Mouse (Mus musculus): ENCODE data around the gene Rin3. TPM values are rescaled to one million over a fixed set of nuclear protein-coding genes. Genes with fewer than 3 reads are reported as not detected.

Gene Rin3
- polyA plus RNA-seq, 1 experiment from 2014 or later: 4.8 TPM

DNA sequence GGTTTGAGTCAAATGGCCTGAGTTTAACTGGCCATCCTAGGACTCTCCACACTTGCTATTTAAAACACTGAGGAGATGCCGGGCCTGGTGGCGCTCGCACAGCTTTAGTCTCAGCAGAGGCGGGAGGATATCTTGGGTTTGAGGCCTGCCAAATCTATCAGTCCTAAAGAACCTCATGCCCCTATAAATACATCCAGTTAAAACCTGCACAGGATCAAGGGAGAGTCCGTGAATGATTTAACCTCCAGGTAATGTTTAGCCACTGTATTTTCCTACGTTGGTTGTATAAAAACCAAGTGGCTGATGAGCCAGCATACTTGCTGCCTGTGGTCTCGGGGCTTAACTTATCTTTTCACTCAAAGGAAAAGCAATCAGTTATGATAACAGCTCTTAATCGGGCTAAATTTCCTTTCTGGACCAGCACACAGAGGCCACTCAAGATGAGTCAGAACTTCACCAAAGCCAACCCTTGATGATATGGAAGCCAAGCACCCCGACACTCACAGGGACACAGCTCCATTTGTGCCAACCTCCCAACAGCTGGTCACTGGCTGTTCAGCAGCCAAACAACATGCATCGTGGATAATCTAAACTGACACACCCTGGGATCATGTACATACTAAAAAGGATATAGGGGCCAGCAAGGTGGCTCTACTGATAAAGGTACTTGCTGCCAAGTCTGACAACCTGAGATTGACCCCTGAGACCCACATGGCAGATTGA lies 137.5 kb downstream of the Rin3 start:
- H3K9ac ChIP-seq (ENCODE audit: low read length): no peak overlapping the region
- 91% methylated on average over 10 of the region's 10 CpGs for WGBS
- no peak overlapping the region for H3K27ac ChIP-seq (ENCODE audit: low read depth, low read length)
- H3K4me2 ChIP-seq: no peak overlapping the region
- DNase-seq (ENCODE audit: low spot score, missing footprints): no peak
- no peaks in the 10 kb centered on the region for H3K27me3 ChIP-seq (ENCODE audit: control insufficient read depth, insufficient read depth, low read length)
- H3K4me3 ChIP-seq (ENCODE audit: low read depth, low read length): no peak overlapping the region
- no peaks in the 10 kb centered on the region for H3K9me3 ChIP-seq (ENCODE audit: control insufficient read depth, low read length)
- no peaks in the 10 kb centered on the region for H3K36me3 ChIP-seq (ENCODE audit: control insufficient read depth, insufficient read depth, low read length)
- peaks cover 3% of the 10 kb centered on the region; the same call in 1 of the 2 replicates for H3K4me1 ChIP-seq (ENCODE audit: control insufficient read depth, insufficient read depth, low read length)
- no peak for ATAC-seq (ENCODE audit: low FRiP score)

DNA sequence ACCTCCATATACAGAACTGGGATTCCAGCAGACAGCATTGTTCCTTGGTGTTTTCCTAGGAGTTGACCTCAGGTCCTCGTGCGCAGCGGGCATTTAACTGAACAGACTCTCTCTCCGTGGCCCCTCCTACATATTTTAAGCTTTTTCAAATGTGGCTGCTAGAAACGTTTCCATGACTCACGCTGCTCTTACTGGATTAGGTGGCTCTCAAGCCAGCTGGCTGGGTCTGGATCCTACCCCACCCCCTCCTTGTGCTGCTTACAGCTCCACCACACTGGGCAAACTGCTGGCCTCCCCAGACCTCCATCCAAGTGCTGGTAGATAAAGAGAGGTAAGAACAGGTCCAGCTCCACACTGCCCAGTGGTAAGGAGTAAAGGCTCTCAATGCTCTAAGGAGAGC lies 139.2 kb downstream of the Rin3 start:
- no peak for DNase-seq (ENCODE audit: low spot score, missing footprints)

DNA sequence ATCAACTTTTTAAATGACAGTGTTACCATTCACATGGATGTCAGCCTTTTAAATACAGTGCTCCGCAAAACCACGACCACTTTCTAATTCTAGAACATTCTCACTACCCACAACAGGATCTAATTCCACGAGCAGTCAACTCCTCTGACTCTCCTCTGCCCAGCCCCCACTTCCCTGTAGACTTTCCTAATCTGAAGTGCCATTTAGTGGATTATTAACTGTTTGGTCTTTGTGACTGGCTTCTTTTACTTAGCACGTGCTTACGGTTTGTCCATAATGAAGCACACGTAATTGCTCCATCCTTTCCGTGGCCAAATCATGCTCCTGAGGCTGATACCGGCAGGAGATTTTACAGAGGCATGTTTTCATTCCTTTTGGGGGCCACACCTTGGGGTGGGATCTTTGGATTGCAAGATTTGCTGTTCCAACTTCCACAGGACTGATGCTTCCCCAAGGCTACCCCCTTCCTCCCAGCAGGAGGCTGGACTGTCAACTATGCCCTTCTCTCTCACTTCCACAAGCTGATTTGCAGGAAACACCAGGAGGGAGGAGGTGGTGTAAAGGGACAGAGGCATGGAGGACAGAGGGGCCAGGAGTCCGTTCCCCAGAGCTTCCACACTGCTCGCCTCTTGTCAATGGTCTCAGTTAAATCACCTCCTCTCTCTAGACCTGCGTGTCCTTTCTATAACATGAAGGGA lies 139.9 kb downstream of the Rin3 start:
- Histone ChIP-seq H3K36me3 (ENCODE audit: control insufficient read depth, insufficient read depth, low read length) (no peaks in the 10 kb centered on the region), H3K9me3 (ENCODE audit: control insufficient read depth, low read length) (no peaks in the 10 kb centered on the region), H3K9ac (ENCODE audit: low read length) (no peak overlapping the region), H3K4me3 (ENCODE audit: low read depth, low read length) (no peak overlapping the region), H3K27ac (ENCODE audit: low read depth, low read length) (no peak overlapping the region), H3K4me2 (no peak overlapping the region), H3K27me3 (ENCODE audit: control insufficient read depth, insufficient read depth, low read length) (no peaks in the 10 kb centered on the region), H3K4me1 (ENCODE audit: control insufficient read depth, insufficient read depth, low read length) (peaks cover 3% of the 10 kb centered on the region; the same call in 1 of the 2 replicates)
- WGBS: 90% methylated on average over 11 of the region's 11 CpGs
- ATAC-seq (ENCODE audit: low FRiP score) (no peak), DNase-seq (ENCODE audit: low spot score, missing footprints) (no peak)

More for the DNA sequence above, 139.2 kb downstream of the Rin3 start:
- no peak for ATAC-seq (ENCODE audit: low FRiP score)
- Histone ChIP-seq H3K27ac (ENCODE audit: low read depth, low read length) (no peak overlapping the region), H3K4me3 (ENCODE audit: low read depth, low read length) (no peak overlapping the region), H3K9ac (ENCODE audit: low read length) (no peak overlapping the region), H3K27me3 (ENCODE audit: control insufficient read depth, insufficient read depth, low read length) (no peaks in the 10 kb centered on the region), H3K9me3 (ENCODE audit: control insufficient read depth, low read length) (no peaks in the 10 kb centered on the region), H3K36me3 (ENCODE audit: control insufficient read depth, insufficient read depth, low read length) (no peaks in the 10 kb centered on the region), H3K4me2 (no peak overlapping the region), H3K4me1 (ENCODE audit: control insufficient read depth, insufficient read depth, low read length) (peaks cover 3% of the 10 kb centered on the region; the same call in 1 of the 2 replicates)
- 85% methylated on average over 6 of the region's 6 CpGs for WGBS

DNA sequence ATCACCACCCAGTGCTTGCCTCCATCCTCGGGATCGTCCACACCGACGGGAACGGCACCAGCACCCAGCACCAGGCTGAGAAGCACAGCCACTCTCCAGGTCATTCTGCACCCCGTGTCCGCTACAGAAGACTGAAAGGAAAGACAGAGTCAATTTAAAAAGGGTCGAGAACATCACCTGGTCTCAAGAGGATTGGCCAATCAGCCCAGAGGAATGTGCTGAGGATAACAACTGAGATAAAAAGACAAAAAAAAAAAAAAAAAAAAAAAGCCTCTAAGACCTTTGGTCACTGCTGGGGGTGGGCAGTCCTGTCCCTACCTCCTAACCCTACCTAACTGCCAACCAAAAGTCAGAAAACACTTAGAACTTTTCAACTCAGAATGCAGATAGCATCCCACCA lies 140.8 kb downstream of the Rin3 start:
- peaks cover 3% of the 10 kb centered on the region; the same call in 1 of the 2 replicates for H3K4me1 ChIP-seq (ENCODE audit: control insufficient read depth, insufficient read depth, low read length)
- no peak for DNase-seq (ENCODE audit: low spot score, missing footprints)
- no peak overlapping the region for H3K4me3 ChIP-seq (ENCODE audit: low read depth, low read length)
- no peaks in the 10 kb centered on the region for H3K36me3 ChIP-seq (ENCODE audit: control insufficient read depth, insufficient read depth, low read length)
- whole genome bisulfite sequencing: 94% methylated on average over 8 of the region's 8 CpGs
- no peaks in the 10 kb centered on the region for H3K27me3 ChIP-seq (ENCODE audit: control insufficient read depth, insufficient read depth, low read length)
- ATAC-seq (ENCODE audit: low FRiP score): no peak
- H3K27ac ChIP-seq (ENCODE audit: low read depth, low read length): no peak overlapping the region
- no peak overlapping the region for H3K9ac ChIP-seq (ENCODE audit: low read length)
- no peak overlapping the region for H3K4me2 ChIP-seq
- no peaks in the 10 kb centered on the region for H3K9me3 ChIP-seq (ENCODE audit: control insufficient read depth, low read length)

DNA sequence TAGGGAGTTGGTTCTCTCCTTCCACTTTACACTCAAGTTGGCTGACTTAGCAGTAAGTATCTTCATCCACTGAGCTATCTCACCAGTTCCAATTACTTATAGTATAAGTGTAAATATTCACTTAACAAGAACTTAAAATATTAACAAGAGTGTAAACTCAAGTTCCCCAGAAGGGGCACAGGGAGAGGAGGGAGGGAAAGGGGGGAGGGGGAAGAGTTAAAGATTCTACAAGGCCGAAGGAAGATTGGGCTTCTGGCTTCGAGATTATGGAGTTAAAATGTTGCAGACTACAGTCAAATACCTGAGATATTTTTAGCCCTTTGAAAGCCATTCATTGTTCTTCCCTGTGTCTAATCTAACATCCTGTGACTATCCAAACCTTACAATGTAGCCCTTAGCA lies 141.6 kb downstream of the Rin3 start:
- Histone ChIP-seq H3K27ac (ENCODE audit: low read depth, low read length) (no peak overlapping the region), H3K4me1 (ENCODE audit: control insufficient read depth, insufficient read depth, low read length) (peaks cover 3% of the 10 kb centered on the region; the same call in 1 of the 2 replicates), H3K27me3 (ENCODE audit: control insufficient read depth, insufficient read depth, low read length) (no peaks in the 10 kb centered on the region), H3K4me3 (ENCODE audit: low read depth, low read length) (no peak overlapping the region), H3K9ac (ENCODE audit: low read length) (no peak overlapping the region), H3K9me3 (ENCODE audit: control insufficient read depth, low read length) (no peaks in the 10 kb centered on the region), H3K4me2 (no peak overlapping the region), H3K36me3 (ENCODE audit: control insufficient read depth, insufficient read depth, low read length) (no peaks in the 10 kb centered on the region)
- no peak for DNase-seq (ENCODE audit: low spot score, missing footprints)
- 82% methylated on average over 2 of the region's 2 CpGs for WGBS
- ATAC-seq (ENCODE audit: low FRiP score): no peak

DNA sequence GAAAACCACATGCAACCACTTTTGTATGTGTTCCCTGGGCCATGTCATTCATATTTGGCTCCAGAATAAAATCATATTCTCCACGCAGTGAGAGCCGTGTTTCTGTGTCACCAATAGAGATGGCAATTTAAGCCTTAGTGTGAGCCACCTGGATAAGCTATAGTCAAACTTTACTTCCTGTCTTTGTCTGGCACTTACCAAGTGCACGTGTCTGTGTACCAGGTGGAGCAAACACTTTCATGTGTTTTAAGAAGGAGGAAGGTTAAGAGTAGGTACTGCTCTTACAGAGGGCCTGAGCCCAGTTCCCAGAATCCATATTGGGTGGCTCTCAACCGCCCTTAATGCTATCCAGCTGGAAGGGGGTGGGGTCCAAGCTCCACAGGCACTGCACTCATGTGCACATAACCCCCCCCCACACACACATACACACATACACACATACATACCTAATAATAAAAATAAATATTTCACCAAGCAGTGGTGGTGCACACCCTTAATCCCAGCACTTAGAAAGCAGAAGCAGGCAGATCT lies 142.3 kb downstream of the Rin3 start:
- H3K9ac ChIP-seq (ENCODE audit: low read length): no peak overlapping the region
- no peaks in the 10 kb centered on the region for H3K9me3 ChIP-seq (ENCODE audit: control insufficient read depth, low read length)
- 83% methylated on average over 4 of the region's 4 CpGs for WGBS
- H3K4me3 ChIP-seq (ENCODE audit: low read depth, low read length): no peak overlapping the region
- no peak overlapping the region for H3K27ac ChIP-seq (ENCODE audit: low read depth, low read length)
- no peak overlapping the region for H3K4me2 ChIP-seq
- H3K4me1 ChIP-seq (ENCODE audit: control insufficient read depth, insufficient read depth, low read length): no peaks in the 10 kb centered on the region
- no peaks in the 10 kb centered on the region for H3K27me3 ChIP-seq (ENCODE audit: control insufficient read depth, insufficient read depth, low read length)
- DNase-seq (ENCODE audit: low spot score, missing footprints) (no peak), ATAC-seq (ENCODE audit: low FRiP score) (no peak)
- no peaks in the 10 kb centered on the region for H3K36me3 ChIP-seq (ENCODE audit: control insufficient read depth, insufficient read depth, low read length)

DNA sequence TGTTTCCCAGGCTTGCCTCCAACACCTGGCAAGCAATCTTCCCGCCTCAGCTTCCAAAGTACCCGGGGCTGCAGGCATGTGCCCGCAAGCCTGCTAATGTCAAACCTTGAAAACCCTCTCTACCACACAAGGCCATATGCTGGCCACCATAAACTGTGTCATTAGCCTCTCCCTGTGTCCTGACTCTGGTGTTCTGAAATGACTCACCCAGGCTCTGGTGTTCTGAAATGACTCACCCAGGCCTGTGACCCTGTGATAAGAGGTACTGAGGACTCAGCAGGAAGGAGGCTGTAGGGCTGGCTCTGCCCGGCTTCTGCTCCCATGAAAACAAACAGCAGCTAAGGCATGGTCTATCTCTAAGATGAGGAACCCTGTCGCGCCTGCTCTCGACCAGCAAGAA lies 143.4 kb downstream of the Rin3 start:
- WGBS: 94% methylated on average over 7 of the region's 7 CpGs
- no peaks in the 10 kb centered on the region for H3K9me3 ChIP-seq (ENCODE audit: control insufficient read depth, low read length)
- ATAC-seq (ENCODE audit: low FRiP score): no peak
- H3K9ac ChIP-seq (ENCODE audit: low read length): no peak overlapping the region
- no peaks in the 10 kb centered on the region for H3K27me3 ChIP-seq (ENCODE audit: control insufficient read depth, insufficient read depth, low read length)
- H3K4me3 ChIP-seq (ENCODE audit: low read depth, low read length): no peak overlapping the region
- DNase-seq (ENCODE audit: low spot score, missing footprints): no peak
- H3K27ac ChIP-seq (ENCODE audit: low read depth, low read length): no peak overlapping the region
- no peak overlapping the region for H3K4me2 ChIP-seq
- no peaks in the 10 kb centered on the region for H3K36me3 ChIP-seq (ENCODE audit: control insufficient read depth, insufficient read depth, low read length)
- H3K4me1 ChIP-seq (ENCODE audit: control insufficient read depth, insufficient read depth, low read length): no peaks in the 10 kb centered on the region

DNA sequence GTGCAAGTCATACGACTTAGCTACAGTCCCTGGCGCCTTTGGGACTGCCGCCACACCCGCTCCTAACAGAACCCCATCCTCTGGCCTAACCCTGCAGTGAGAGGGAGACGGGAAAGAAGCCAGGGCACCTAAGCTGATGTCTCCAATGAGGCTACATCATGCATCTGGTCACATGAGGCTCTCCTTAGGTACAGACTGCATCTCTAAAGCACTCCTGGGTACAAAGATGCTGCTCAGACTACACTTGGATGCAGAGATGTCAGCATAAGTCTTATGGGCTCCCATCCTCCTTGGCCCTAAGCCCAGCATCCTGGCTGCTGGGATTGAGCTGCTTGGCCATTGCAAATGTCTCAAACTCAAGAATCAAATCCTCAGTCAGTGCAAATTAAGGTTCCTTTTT lies 146.8 kb downstream of the Rin3 start:
- 90% methylated on average over 5 of the region's 5 CpGs for WGBS
- Histone ChIP-seq H3K4me2 (no peak overlapping the region), H3K27ac (ENCODE audit: low read depth, low read length) (no peak overlapping the region), H3K27me3 (ENCODE audit: control insufficient read depth, insufficient read depth, low read length) (no peaks in the 10 kb centered on the region), H3K9ac (ENCODE audit: low read length) (no peak overlapping the region), H3K4me3 (ENCODE audit: low read depth, low read length) (no peak overlapping the region), H3K36me3 (ENCODE audit: control insufficient read depth, insufficient read depth, low read length) (no peaks in the 10 kb centered on the region), H3K9me3 (ENCODE audit: control insufficient read depth, low read length) (no peaks in the 10 kb centered on the region), H3K4me1 (ENCODE audit: control insufficient read depth, insufficient read depth, low read length) (no peaks in the 10 kb centered on the region)
- ATAC-seq (ENCODE audit: low FRiP score) (no peak), DNase-seq (ENCODE audit: low spot score, missing footprints) (no peak)

DNA sequence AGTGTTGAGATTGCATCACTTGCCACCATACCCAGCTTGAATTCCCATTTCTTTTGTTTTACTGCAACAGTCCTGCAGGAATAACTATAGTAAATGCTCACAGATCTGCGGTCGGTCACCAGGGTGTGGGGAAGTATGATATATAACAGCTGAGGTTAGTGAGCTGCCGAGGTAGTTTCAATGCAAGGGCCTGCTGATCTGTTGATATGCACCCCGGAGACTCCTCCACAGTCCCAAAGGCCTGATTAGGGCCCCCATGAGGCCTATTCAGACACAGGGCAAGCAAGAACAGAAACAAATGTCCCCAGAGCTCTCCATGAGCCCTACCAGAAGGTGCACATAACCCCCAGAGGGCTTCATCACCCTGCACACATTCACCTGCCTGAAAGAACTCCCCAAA lies 147.4 kb downstream of the Rin3 start:
- Histone ChIP-seq H3K27me3 (ENCODE audit: control insufficient read depth, insufficient read depth, low read length) (no peaks in the 10 kb centered on the region), H3K27ac (ENCODE audit: low read depth, low read length) (no peak overlapping the region), H3K36me3 (ENCODE audit: control insufficient read depth, insufficient read depth, low read length) (no peaks in the 10 kb centered on the region), H3K4me1 (ENCODE audit: control insufficient read depth, insufficient read depth, low read length) (no peaks in the 10 kb centered on the region), H3K4me3 (ENCODE audit: low read depth, low read length) (no peak overlapping the region), H3K9me3 (ENCODE audit: control insufficient read depth, low read length) (no peaks in the 10 kb centered on the region), H3K4me2 (no peak overlapping the region), H3K9ac (ENCODE audit: low read length) (no peak overlapping the region)
- ATAC-seq (ENCODE audit: low FRiP score): no peak
- DNase-seq (ENCODE audit: low spot score, missing footprints): no peak
- WGBS: 91% methylated on average over 4 of the region's 4 CpGs

All from midbrain, embryonic 11.5 days (tissue).